Mouse (Mus musculus): ENCODE data around the gene Ntn4. TPM values are rescaled to one million over a fixed set of nuclear protein-coding genes. Genes with fewer than 3 reads are reported as not detected.

The Ntn4 gene
- polyA plus RNA-seq, 1 experiment from 2014 or later, result 0.84 TPM

DNA sequence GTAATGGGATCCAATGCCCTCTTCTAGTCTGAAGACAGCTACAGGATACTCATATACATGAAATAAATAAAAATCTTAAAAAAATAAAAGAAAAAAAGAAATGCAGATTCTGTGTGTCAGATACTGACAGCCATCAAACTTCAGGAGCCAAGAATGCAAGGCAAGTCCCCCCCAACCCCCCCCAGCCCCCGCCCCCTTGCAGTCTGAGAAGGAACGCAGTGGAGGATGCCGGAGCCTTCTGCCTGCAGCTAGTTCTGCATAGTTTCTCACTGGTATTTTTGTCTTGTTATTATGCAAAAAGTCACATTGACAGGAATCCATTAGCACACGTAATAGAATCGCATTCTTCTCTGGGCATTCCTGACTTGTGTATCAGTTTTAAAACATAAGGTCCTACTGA lies 87.7 kb downstream of the Ntn4 start:
- no peak for DNase-seq (ENCODE audit: extremely low spot score, low spot score)
- Histone ChIP-seq H3K4me3 (no peak overlapping the region), H3K9me3 (no peaks in the 10 kb centered on the region), H3K36me3 (replicated peaks) (no peaks in the 10 kb centered on the region), H3K27ac (no peak overlapping the region), H3K4me1 (peaks cover 14% of the 10 kb centered on the region), H3K27me3 (ENCODE audit: poor library complexity, severe bottlenecking) (no peaks in the 10 kb centered on the region)
- WGBS, result 84% methylated on average over 5 of the region's 5 CpGs

GRCm38 (mm10) chr10:93730514-93730913 lies 90.0 kb downstream of the Ntn4 start:
- Histone ChIP-seq H3K4me3 (no peak overlapping the region), H3K27ac (no peak overlapping the region), H3K36me3 (replicated peaks) (peaks cover 8% of the 10 kb centered on the region), H3K9me3 (no peaks in the 10 kb centered on the region), H3K4me1 (no peaks in the 10 kb centered on the region), H3K27me3 (ENCODE audit: poor library complexity, severe bottlenecking) (no peaks in the 10 kb centered on the region)
- no peak for DNase-seq (ENCODE audit: extremely low spot score, low spot score)
- WGBS, result 89% methylated on average over 6 of the region's 6 CpGs

GRCm38 (mm10) chr10:93731248-93731691 lies 90.8 kb downstream of the Ntn4 start:
- Histone ChIP-seq H3K27me3 (ENCODE audit: poor library complexity, severe bottlenecking) (no peaks in the 10 kb centered on the region), H3K36me3 (replicated peaks) (peaks cover 8% of the 10 kb centered on the region), H3K4me3 (no peak overlapping the region), H3K27ac (no peak overlapping the region), H3K4me1 (no peaks in the 10 kb centered on the region), H3K9me3 (no peaks in the 10 kb centered on the region)
- no peak for DNase-seq (ENCODE audit: extremely low spot score, low spot score)
- WGBS, result 87% methylated on average over 9 of the region's 9 CpGs

- no peaks in the 10 kb centered on the region for H3K9me3 ChIP-seq
- no peaks in the 10 kb centered on the region for H3K4me1 ChIP-seq
- H3K4me3 ChIP-seq, result no peak overlapping the region
- no peak overlapping the region for H3K27ac ChIP-seq
- peaks cover 25% of the 10 kb centered on the region for H3K36me3 ChIP-seq (replicated peaks)
- DNase-seq (ENCODE audit: extremely low spot score, low spot score), result no peak
- 83% methylated on average over 6 of the region's 6 CpGs for WGBS
- no peaks in the 10 kb centered on the region for H3K27me3 ChIP-seq (ENCODE audit: poor library complexity, severe bottlenecking)
Measured at GRCm38 (mm10) chr10:93736114-93736645, 95.7 kb downstream of the Ntn4 start.

DNA sequence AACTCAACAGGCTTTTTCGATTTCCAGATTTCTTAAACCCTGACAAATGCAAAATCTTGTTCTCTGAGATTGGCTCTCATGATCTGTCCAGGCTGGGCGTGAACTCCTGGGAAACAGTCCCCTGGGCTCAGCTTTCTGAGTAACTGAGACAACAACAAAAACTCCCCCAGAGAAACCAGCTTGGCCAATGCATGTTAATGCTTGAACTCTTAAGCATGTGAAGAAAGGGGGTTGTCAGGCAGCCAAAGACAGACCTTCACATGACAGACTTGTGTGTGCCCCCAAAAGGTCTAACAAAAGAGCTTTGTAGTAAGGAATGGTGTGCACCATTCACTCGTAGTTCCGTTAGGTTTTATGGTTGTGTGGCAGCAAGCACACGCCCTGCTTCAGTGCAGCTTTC lies 96.6 kb downstream of the Ntn4 start:
- H3K9me3 ChIP-seq, result no peaks in the 10 kb centered on the region
- no peak overlapping the region for H3K4me3 ChIP-seq
- WGBS, result 85% methylated on average over 5 of the region's 5 CpGs
- H3K36me3 ChIP-seq (replicated peaks), result peaks cover 34% of the 10 kb centered on the region
- H3K27ac ChIP-seq, result no peak overlapping the region
- H3K4me1 ChIP-seq, result no peaks in the 10 kb centered on the region
- no peaks in the 10 kb centered on the region for H3K27me3 ChIP-seq (ENCODE audit: poor library complexity, severe bottlenecking)
- no peak for DNase-seq (ENCODE audit: extremely low spot score, low spot score)

DNA sequence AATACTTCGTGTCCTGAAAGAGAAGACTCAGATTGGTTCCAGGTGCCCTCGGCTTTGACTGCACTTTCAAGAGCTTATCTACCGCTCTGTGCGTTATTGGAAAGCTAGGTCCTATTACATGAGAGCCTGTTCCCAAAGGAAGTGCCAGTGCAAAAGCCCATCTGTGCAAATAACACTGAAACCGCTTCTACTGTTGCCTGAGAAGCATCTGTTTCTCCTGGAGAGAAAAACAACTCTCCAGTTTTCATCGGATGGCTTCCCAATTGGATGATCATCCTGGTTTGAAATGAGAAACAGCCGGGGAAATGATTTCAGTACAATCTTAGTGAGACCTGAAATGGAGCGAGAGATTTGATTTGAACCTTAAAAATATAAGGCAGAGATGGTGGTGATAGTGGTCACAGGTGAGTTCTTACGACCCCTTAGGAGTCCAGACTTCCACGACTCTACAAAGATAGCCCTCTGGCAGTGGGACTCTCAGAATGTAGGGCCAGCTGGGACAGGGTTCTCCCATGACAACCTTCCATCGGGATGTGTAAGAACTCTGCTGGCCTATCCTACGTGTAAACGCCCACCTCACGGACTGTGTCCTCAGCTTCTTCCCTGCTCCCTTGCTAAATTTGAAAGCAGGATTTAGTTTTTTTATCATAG lies 101.1 kb downstream of the Ntn4 start:
- DNase-seq (ENCODE audit: extremely low spot score, low spot score), result no peak
- WGBS, result 77% methylated on average over 14 of the region's 14 CpGs

GRCm38 (mm10) chr10:93742097-93742446 lies 101.6 kb downstream of the Ntn4 start:
- Histone ChIP-seq H3K27ac (no peak overlapping the region), H3K4me3 (no peak overlapping the region), H3K36me3 (replicated peaks) (peaks cover 27% of the 10 kb centered on the region), H3K4me1 (no peaks in the 10 kb centered on the region), H3K9me3 (no peaks in the 10 kb centered on the region), H3K27me3 (ENCODE audit: poor library complexity, severe bottlenecking) (no peaks in the 10 kb centered on the region)
- 87% methylated on average over 3 of the region's 3 CpGs for WGBS
- DNase-seq (ENCODE audit: extremely low spot score, low spot score), result no peak

More for the DNA sequence above, 101.1 kb downstream of the Ntn4 start:
- Histone ChIP-seq H3K27me3 (ENCODE audit: poor library complexity, severe bottlenecking) (no peaks in the 10 kb centered on the region), H3K27ac (no peak overlapping the region), H3K4me1 (no peaks in the 10 kb centered on the region), H3K9me3 (no peaks in the 10 kb centered on the region), H3K36me3 (replicated peaks) (peaks cover 27% of the 10 kb centered on the region), H3K4me3 (no peak overlapping the region)

GRCm38 (mm10) chr10:93742598-93742997 lies 102.1 kb downstream of the Ntn4 start:
- 80% methylated on average over 6 of the region's 6 CpGs for WGBS
- Histone ChIP-seq H3K4me3 (no peak overlapping the region), H3K4me1 (no peaks in the 10 kb centered on the region), H3K9me3 (no peaks in the 10 kb centered on the region), H3K36me3 (replicated peaks) (peaks cover 27% of the 10 kb centered on the region), H3K27me3 (ENCODE audit: poor library complexity, severe bottlenecking) (no peaks in the 10 kb centered on the region), H3K27ac (no peak overlapping the region)
- no peak for DNase-seq (ENCODE audit: extremely low spot score, low spot score)

- H3K27ac ChIP-seq, result no peak overlapping the region
- peaks cover 16% of the 10 kb centered on the region for H3K27me3 ChIP-seq (ENCODE audit: poor library complexity, severe bottlenecking)
- H3K36me3 ChIP-seq (replicated peaks), result no peaks in the 10 kb centered on the region
- WGBS, result 85% methylated on average over 21 of the region's 21 CpGs
- peaks cover 5% of the 10 kb centered on the region; the same call in 1 of the 2 replicates for H3K4me1 ChIP-seq
- H3K4me3 ChIP-seq, result no peak overlapping the region
- no peak for DNase-seq (ENCODE audit: extremely low spot score, low spot score)
- no peaks in the 10 kb centered on the region for H3K9me3 ChIP-seq
Measured at GRCm38 (mm10) chr10:93749267-93750192, 109.0 kb downstream of the Ntn4 start.

DNA sequence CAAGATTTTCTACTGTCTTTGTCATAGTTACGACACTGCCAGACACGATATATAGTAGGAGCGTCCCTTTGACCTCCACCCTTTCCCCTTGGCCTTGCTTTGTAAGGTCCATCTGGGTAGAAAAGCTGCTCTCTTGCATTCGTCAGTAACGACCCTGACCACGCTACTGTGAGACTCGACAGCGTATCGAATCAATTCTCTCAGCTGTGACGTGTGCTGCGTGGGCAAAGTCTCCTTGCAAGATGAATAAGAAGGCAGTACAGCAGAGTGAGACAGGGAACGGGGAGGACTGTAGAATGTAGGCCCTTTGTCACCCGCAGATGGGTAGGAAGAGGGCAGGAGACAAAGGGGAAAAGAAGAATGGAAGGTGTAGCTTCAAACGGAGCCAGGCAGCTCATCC lies 110.8 kb downstream of the Ntn4 start:
- Histone ChIP-seq H3K36me3 (replicated peaks) (no peaks in the 10 kb centered on the region), H3K27ac (no peak overlapping the region), H3K27me3 (ENCODE audit: poor library complexity, severe bottlenecking) (peaks cover 28% of the 10 kb centered on the region), H3K4me3 (no peak overlapping the region), H3K9me3 (no peaks in the 10 kb centered on the region), H3K4me1 (peaks cover 14% of the 10 kb centered on the region)
- no peak for DNase-seq (ENCODE audit: extremely low spot score, low spot score)
- WGBS, result 76% methylated on average over 14 of the region's 14 CpGs

- Histone ChIP-seq H3K9me3 (no peaks in the 10 kb centered on the region), H3K4me3 (no peak overlapping the region), H3K36me3 (replicated peaks) (no peaks in the 10 kb centered on the region), H3K27ac (no peak overlapping the region), H3K27me3 (ENCODE audit: poor library complexity, severe bottlenecking) (peaks cover 52% of the 10 kb centered on the region), H3K4me1 (peaks cover 26% of the 10 kb centered on the region)
- no peak for DNase-seq (ENCODE audit: extremely low spot score, low spot score)
- WGBS, result 91% methylated on average over 13 of the region's 13 CpGs
Measured at GRCm38 (mm10) chr10:93753711-93754391, 113.4 kb downstream of the Ntn4 start.

GRCm38 (mm10) chr10:93756211-93756610 lies 115.7 kb downstream of the Ntn4 start:
- peak; percentile 42 for DNase-seq (ENCODE audit: extremely low spot score, low spot score)
- WGBS, result 16% methylated on average over 10 of the region's 10 CpGs

More at GRCm38 (mm10) chr10:93756211-93756610, 115.7 kb downstream of the Ntn4 start:
- Histone ChIP-seq H3K4me3 (no peak overlapping the region), H3K9me3 (no peaks in the 10 kb centered on the region), H3K36me3 (replicated peaks) (no peaks in the 10 kb centered on the region), H3K27ac (no peak overlapping the region), H3K4me1 (peaks cover 30% of the 10 kb centered on the region), H3K27me3 (ENCODE audit: poor library complexity, severe bottlenecking) (peaks cover 58% of the 10 kb centered on the region)

Data from forebrain, embryonic 10.5 days (tissue).